Comparison of ENCODE assay signal across 28 mouse cellular contexts in genomic region chr2:58329589-58329988, GRCm38 (mm10). TPM values are rescaled to one million over a fixed set of nuclear protein-coding genes. Genes with fewer than 3 reads are reported as not detected.
"Had no signal": no experiment of that assay in that cellular context is flagged by ENCODE, and none has a peak within 500 bp of the region (broad histone marks: within the 10 kb centered on the region; RNA-seq: fewer than 3 reads in every experiment).

No protein-coding gene starts in this region.

- H3K9me3 ChIP-seq: embryonic facial prominence, embryonic 10.5 days; embryonic facial prominence, embryonic 12.5 days; embryonic facial prominence, embryonic 13.5 days; embryonic facial prominence, embryonic 15.5 days; forebrain, embryonic 10.5 days; forebrain, embryonic 12.5 days; forebrain, embryonic 13.5 days; forebrain, embryonic 15.5 days had no signal

- DNase-seq: cerebellum, adult 9-10 months; cerebellum, adult 9-11 months; cerebellum, postnatal 10 days; cerebellum, postnatal 14 days; cerebellum, postnatal 25 days; cerebellum, postnatal 36 days; embryo, embryonic 11 days; forebrain, postnatal 0 days; gastrocnemius, adult 2 months; gastrocnemius, postnatal 10 days; gastrocnemius, postnatal 14 days; gastrocnemius, postnatal 25 days; gastrocnemius, postnatal 36 days; heart, adult 11 months; heart, adult 18-20 months; heart, adult 2 months had no signal

- H3K27ac ChIP-seq: embryonic facial prominence, embryonic 10.5 days; embryonic facial prominence, embryonic 12.5 days; embryonic facial prominence, embryonic 13.5 days; embryonic facial prominence, embryonic 15.5 days; forebrain, embryonic 10.5 days; forebrain, embryonic 12.5 days; forebrain, embryonic 13.5 days; forebrain, embryonic 15.5 days; gastrocnemius, adult 2 months; heart, adult 2 months had no signal

- H3K4me2 ChIP-seq: embryonic facial prominence, embryonic 12.5 days; embryonic facial prominence, embryonic 13.5 days; embryonic facial prominence, embryonic 15.5 days; forebrain, embryonic 12.5 days; forebrain, embryonic 13.5 days; forebrain, embryonic 15.5 days had no signal

- H3K9ac ChIP-seq: embryonic facial prominence, embryonic 12.5 days; embryonic facial prominence, embryonic 13.5 days; embryonic facial prominence, embryonic 15.5 days; forebrain, embryonic 12.5 days; forebrain, embryonic 13.5 days; forebrain, embryonic 15.5 days; forebrain, postnatal 0 days had no signal

- H3K36me3 ChIP-seq: embryonic facial prominence, embryonic 10.5 days; embryonic facial prominence, embryonic 12.5 days; embryonic facial prominence, embryonic 13.5 days; embryonic facial prominence, embryonic 15.5 days; forebrain, embryonic 10.5 days; forebrain, embryonic 12.5 days; forebrain, embryonic 15.5 days had no signal

- H3K4me3 ChIP-seq: embryonic facial prominence, embryonic 10.5 days; embryonic facial prominence, embryonic 12.5 days; embryonic facial prominence, embryonic 13.5 days; embryonic facial prominence, embryonic 15.5 days; erythroblast, embryonic 14.5 days; forebrain, embryonic 10.5 days; forebrain, embryonic 12.5 days; forebrain, embryonic 13.5 days; forebrain, embryonic 15.5 days; gastrocnemius, adult 2 months; heart, adult 2 months had no signal

- H3K27me3 ChIP-seq: embryonic facial prominence, embryonic 12.5 days; embryonic facial prominence, embryonic 13.5 days; embryonic facial prominence, embryonic 15.5 days; forebrain, embryonic 12.5 days; forebrain, embryonic 13.5 days; forebrain, embryonic 15.5 days had no signal

- H3K4me1 ChIP-seq: embryonic facial prominence, embryonic 12.5 days had no signal

RNA-seq across cellular contexts. Expression of gene Acvr1c, which starts 28.1 kb away (rescaled TPM):
- total RNA-seq: common myeloid progenitor, adult 5-6 weeks; granulocyte monocyte progenitor cell, adult 5-6 weeks had no signal
- polyA plus RNA-seq: embryonic facial prominence, embryonic 11.5 days; erythroblast, embryonic 14.5 days had no signal
